Mouse (Mus musculus) adrenal gland, postnatal 36 days (tissue): ENCODE results near the gene Vmn1r205. TPM values are rescaled to one million over a fixed set of nuclear protein-coding genes. Genes with fewer than 3 reads are reported as not detected.
"Not testable (repeated sequence)": the region's sequence is repeated elsewhere in the genome, so short reads cannot be mapped to it uniquely, and the experiment has no call there.

Experiments
- DNase-seq, 2 experiments: peaks; one replicate each; pipeline ENCODE4 v3.0.0; 2021; ENCODE audit warnings: mixed read lengths in 1 of 2
- long read RNA-seq, 2 experiments: library from polyadenylated mRNA; stranded (forward); transcript quantifications; one replicate each; pipeline ENCODE4 v2.0.0; 2021; ENCODE audit warnings: borderline sequencing depth in 2 of 2
- total RNA-seq, 2 experiments: library from RNA; stranded (reverse); gene quantifications; 2 replicates each; pipeline ENCODE4 v1.2.3; 2021

The Vmn1r205 gene
- not detected for total RNA-seq
- long read RNA-seq, experiment 1: 0 reads
- long read RNA-seq, experiment 2: 0 reads

GRCm38 (mm10) chr13:22592900-22593299 is at the start of gene Vmn1r205:
Gene Vmn1r205 (minus strand): TSS chr13:22593000.
- DNase-seq: no peak

- DNase-seq: not testable (repeated sequence)
Measured at GRCm38 (mm10) chr13:22624151-22624550, 31.4 kb upstream of the Vmn1r205 start, which contains the start of gene Vmn1r206. Gene Vmn1r206 (minus strand): TSS chr13:22624251.

GRCm38 (mm10) chr13:22583336-22583735 is 9.5 kb downstream of the Vmn1r205 start:
- not testable (repeated sequence) for DNase-seq

- not testable (repeated sequence) for DNase-seq
Measured at GRCm38 (mm10) chr13:22574911-22575310, 17.9 kb downstream of the Vmn1r205 start.

GRCm38 (mm10) chr13:22552898-22553297 is 39.9 kb downstream of the Vmn1r205 start, which contains the start of gene Vmn1r204:
Gene Vmn1r204 (plus strand): TSS chr13:22553198.
- DNase-seq: not testable (repeated sequence)

Other genes starting within 250 kb of the Vmn1r205 start
- not detected for gene Vmn1r198, start 242.6 kb downstream of the Vmn1r205 start, total RNA-seq
- gene Vmn1r199, start 213.2 kb downstream of the Vmn1r205 start, total RNA-seq: not detected
- gene Vmn1r200, start 202.6 kb downstream of the Vmn1r205 start, total RNA-seq: not detected
- gene Vmn1r201, start 121.1 kb downstream of the Vmn1r205 start, total RNA-seq: not detected
- under 1 TPM; 0.07 TPM for gene Vmn1r202, start 87.6 kb downstream of the Vmn1r205 start, total RNA-seq
- not detected for gene Vmn1r203, start 74.9 kb downstream of the Vmn1r205 start, total RNA-seq
- gene Vmn1r204, start 39.8 kb downstream of the Vmn1r205 start, total RNA-seq: not detected
- gene Vmn1r206, start 31.3 kb upstream of the Vmn1r205 start, total RNA-seq: not detected
- not detected for gene Vmn1r207-ps, start 136.6 kb upstream of the Vmn1r205 start, total RNA-seq
- gene Vmn1r208, start 184.4 kb upstream of the Vmn1r205 start, total RNA-seq: not detected
- not detected for gene Vmn1r209, start 216.7 kb upstream of the Vmn1r205 start, total RNA-seq
- not detected for gene Vmn1r210, start 238.3 kb upstream of the Vmn1r205 start, total RNA-seq